Mouse (Mus musculus) cerebellum, adult 18-20 months (tissue): ENCODE measurements around the gene Sdc1.

ENCODE experiments used
- DNase-seq, 2 experiments: peaks; one replicate each; pipeline ENCODE4 v3.0.0; 2021

Sdc1 gene

GRCm38 (mm10) chr12:8784189-8784588, 13.1 kb downstream of the Sdc1 start:
- DNase-seq: no peak

GRCm38 (mm10) chr12:8786476-8786875, 15.4 kb downstream of the Sdc1 start:
- DNase-seq: no peak

GRCm38 (mm10) chr12:8786984-8787730, 16.0 kb downstream of the Sdc1 start:
- peak in 1 of 2 experiments; percentile 41 for DNase-seq

GRCm38 (mm10) chr12:8788469-8788868, 17.3 kb downstream of the Sdc1 start:
- no peak for DNase-seq

DNA sequence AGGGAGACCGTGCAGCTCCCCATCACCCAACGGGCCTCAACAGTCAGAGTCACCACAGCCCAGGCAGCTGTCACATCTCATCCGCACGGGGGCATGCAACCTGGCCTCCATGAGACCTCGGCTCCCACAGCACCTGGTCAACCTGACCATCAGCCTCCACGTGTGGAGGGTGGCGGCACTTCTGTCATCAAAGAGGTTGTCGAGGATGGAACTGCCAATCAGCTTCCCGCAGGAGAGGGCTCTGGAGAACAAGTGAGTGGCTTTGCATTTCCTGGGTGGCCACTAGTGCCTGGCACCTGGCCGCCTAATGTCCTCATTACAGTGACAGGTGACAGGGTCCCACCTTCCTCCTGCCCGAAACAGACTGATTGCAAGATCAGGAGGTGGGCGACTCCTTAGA, 19.5 kb downstream of the Sdc1 start:
- no peak for DNase-seq

DNA sequence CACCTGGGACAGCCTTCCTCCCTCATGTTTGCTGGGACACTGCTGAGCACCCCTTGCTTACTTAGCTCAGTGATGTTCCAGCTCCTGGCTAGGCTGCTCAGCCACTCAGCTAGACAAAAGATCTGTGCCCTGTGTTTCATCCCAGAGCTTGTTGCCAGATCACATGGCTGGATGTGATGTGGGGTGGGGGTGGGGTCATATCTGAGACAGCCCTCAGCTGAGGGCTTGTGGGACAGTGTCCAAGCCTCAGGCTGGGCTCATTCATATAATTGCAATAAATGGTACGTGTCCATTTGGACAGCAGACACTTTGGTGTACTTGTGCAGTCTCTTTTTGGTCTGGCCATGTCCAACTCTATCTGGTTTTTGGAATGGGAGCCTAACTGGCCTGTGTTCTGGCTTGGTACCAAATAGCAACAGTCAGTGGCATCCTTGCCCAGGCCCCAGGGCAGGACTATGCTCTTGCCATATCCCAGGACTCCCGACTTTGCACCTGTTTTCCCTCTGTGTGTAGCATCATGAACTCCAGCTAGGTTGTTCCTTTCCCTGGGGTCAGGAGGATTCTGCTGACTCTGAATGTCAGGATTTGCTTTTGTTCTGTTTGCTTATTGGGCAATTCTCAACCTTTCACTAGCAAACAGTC, 22.4 kb downstream of the Sdc1 start:
- DNase-seq: peak; percentile 53 to 58

DNA sequence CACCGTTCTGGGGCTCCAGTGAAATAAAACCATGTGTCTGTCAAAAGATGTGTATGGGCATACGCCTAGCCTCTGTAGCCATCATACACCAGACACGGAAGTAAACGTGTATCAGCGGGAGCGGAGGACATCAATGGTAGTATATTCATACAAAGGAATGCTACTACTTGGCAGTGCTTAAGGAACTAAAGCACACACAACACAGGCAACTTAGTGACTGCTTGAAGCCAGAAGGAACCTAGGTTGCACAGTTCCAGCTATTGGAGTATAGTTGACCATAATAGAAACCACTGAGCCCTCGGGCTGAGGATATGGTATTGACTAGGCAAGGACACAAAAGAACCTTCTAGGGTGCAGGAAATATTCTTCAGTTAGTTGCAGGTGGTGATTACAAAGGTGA, 26.8 kb downstream of the Sdc1 start:
- no peak for DNase-seq

DNA sequence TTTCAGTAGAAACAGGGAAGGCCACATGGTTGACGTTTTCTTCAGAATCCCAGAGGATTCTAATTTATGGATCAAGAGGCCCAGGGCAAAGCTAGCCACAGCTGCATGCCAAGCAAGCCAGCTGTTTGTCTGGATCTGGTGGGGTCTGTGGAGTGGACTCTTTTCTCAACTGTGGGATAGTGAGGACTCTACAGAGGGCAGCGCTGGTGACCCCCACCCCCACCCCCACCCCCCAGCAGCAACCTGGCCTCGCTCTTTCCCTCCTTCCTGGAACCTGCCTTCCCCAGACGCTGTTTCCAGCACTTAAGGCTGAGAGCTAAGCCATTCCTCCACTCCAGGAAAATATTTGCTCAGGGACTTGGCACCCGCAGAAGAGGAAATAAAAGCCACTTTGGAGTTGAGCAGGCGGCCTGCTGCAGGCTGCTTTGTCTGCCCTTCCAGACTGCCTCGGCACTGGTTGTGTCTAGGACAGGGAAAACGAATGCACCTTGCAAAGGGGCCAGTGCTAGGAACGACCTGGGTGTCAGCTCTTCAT, 27.4 kb downstream of the Sdc1 start:
- no peak for DNase-seq

- no peak for DNase-seq
These were observed 32.4 kb downstream of the Sdc1 start for GRCm38 (mm10) chr12:8803421-8804076.

- no peak for DNase-seq
These were observed 32.9 kb downstream of the Sdc1 start for GRCm38 (mm10) chr12:8804077-8804456.

- no peak for DNase-seq
These were observed 34.0 kb downstream of the Sdc1 start for GRCm38 (mm10) chr12:8804934-8805722.

DNA sequence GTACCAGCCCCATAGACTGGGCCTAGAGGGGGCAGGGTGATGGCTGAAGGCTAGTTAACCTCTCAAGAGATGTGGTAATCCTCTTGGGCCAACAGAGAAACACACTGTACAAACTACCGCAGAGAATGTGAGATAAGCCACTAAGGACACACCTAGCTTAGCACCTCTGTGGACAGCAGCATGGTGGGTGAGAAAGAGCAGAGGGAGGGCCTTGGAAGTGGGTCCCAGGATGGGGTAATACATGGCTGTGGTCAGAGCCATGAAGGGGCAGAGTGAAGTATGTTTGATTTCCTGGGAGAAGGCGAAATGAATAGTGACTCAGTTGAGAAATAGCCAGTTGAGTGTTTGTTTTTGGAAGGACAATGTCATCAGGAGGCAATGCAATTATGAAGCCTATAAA, 38.0 kb downstream of the Sdc1 start:
- no peak for DNase-seq

GRCm38 (mm10) chr12:8809626-8810025, 38.5 kb downstream of the Sdc1 start:
- DNase-seq: no peak

GRCm38 (mm10) chr12:8810966-8811365, 39.8 kb downstream of the Sdc1 start:
- DNase-seq: no peak

- peak in 1 of 2 experiments; percentile 19 for DNase-seq
These were observed 40.3 kb downstream of the Sdc1 start for GRCm38 (mm10) chr12:8811441-8811871.

DNA sequence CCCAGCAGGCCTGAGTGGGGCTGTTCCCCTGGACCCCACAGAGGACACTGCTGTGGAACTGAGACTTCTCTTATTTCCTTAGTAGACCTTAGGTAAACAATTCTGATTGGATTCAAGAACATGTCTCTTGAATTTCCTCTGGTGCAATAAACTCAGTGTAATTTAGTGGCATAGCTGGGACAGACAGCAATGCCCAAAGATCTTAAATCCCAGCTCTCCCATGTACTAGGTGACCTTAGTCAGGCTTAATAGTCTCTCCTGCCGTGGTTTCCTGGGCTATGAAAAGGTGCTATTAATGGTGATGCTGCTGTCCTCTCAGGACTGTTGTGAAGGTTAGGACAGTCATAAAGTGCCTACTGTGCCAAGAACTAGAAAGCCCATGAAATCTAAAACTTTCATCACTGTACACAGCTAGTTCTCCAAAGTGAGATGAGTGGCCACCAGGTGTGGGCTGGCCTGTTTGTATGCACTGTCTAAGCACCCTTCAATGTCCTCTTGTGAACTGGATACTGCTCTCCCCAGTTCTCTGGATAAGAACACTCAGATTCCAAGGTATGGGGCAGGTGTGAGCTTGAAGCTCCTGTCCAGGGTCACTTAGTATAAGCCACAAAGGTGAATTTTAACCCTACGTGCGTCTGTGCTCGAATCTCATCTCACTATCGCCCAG, 40.9 kb downstream of the Sdc1 start:
- DNase-seq: no peak

DNA sequence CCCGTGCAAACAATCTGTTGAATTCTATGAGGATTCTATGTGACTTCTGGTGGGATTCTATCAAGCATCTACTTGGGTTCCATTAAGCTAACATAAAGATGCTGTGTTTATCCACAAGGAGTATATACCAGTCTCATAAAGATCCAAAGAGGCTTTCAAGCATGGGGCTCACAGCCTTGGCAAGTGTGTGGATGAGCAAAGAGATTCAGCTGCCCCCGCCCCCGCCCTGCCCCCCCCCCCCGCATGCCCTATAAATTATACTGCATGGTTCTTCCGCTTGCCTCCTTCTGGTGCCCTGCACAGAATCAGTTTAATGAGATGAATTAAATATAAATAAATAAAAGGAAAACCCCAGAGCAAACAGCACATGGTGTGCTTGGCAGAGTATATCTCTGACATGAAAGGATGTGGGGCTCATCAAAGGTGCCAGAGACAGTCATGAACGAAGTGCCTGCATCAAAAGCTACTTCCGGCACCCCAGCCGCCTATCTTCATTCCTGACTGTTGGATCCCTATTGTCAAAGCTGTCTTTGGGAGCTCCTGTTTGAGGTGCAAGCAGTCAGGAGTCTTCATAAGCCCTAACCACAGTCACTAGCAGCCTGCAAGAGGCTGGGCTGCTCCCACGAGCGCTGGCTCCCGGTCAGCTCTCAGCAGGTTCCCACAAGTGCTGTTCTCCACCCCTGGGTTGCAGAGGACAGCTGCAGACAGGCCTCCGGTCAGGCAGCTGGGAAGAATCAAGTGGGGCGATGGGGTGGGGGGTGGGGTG, 46.5 kb downstream of the Sdc1 start:
- peak in 1 of 2 experiments; percentile 38 for DNase-seq

GRCm38 (mm10) chr12:8818233-8818672, 47.1 kb downstream of the Sdc1 start:
- DNase-seq: peak in 1 of 2 experiments; percentile 24

DNA sequence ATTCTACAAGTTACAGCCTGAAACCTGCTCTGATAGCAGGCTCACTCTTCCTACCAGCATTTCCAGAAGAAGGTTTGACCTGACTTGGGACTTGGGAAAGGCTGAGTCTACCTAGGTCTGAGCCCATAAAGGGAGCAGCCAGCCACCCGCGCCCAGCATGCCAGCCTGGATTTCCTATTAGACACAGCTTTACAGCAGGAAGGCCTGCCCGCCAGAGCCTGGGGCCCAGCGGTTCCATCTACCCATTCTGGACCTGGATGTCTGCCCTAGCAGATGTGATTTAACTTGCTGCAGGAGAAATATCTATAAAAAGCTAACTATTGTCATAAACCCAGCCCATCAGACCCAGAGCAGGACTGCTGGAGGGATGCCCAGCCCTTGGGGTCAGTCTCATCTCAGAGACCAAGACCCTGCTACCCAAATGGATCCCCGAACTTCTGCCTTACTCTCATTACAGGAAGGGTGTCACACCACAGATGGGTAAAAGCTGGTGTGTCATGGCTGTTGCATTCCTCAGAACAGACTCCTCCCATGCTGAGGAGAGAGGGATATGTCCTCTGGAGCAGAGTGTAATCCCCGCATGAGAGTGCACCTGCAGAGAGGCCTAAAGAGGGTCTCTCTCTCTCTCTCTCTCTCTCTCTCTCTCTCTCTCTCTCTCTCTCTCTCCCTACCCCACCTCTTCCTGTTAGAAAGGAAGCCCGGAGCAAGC, 54.0 kb downstream of the Sdc1 start:
- DNase-seq: no peak

GRCm38 (mm10) chr12:8827014-8827715, 56.0 kb downstream of the Sdc1 start:
- DNase-seq: no peak
